Mouse (Mus musculus) heart, adult 2 months (tissue): Measurements from ENCODE around the gene Tfr2. TPM values are rescaled to one million over a fixed set of nuclear protein-coding genes. Genes with fewer than 3 reads are reported as not detected.

Source experiments
- DNase-seq, 2 experiments: peaks; one replicate each; pipeline ENCODE4 v3.0.0; 2021
- H3K27ac ChIP-seq: fragments of 200-600 bp; 2 replicates; pipeline ENCODE4 v1.8.1; 2022
- H3K27me3 ChIP-seq: fragments of 200-500 bp; 2 replicates; pipeline ENCODE4 v1.6.1; 2012; ENCODE audit warnings: mild to moderate bottlenecking, low read length, inconsistent platforms, mixed read lengths; ENCODE audit not compliant: control insufficient read depth, insufficient read depth
- H3K36me3 ChIP-seq: fragments of 200-500 bp; 2 replicates; pipeline ENCODE4 v1.6.1; 2012; ENCODE audit warnings: low read length, inconsistent platforms; ENCODE audit not compliant: control insufficient read depth, insufficient read depth
- H3K4me1 ChIP-seq: fragments of 200-500 bp; 2 replicates; pipeline ENCODE4 v1.6.1; 2011; ENCODE audit warnings: low read length; ENCODE audit not compliant: control insufficient read depth, insufficient read depth
- H3K4me3 ChIP-seq: fragments of 200-600 bp; 2 replicates; pipeline ENCODE4 v1.8.1; 2022
- H3K79me2 ChIP-seq: fragments of 200-500 bp; replicated peaks from 2 replicates; pipeline ENCODE4 v1.6.1; 2012; ENCODE audit warnings: mild to moderate bottlenecking, inconsistent platforms, low read length, moderate library complexity, mixed read lengths; ENCODE audit not compliant: control insufficient read depth, insufficient read depth
- H3K9ac ChIP-seq: fragments of 200-500 bp; 2 replicates; pipeline ENCODE4 v1.6.1; 2012; ENCODE audit warnings: low read depth, mild to moderate bottlenecking, control low read depth, inconsistent platforms, low read length, mixed read lengths
- CTCF ChIP-seq: fragments of 200-600 bp; IDR thresholded peaks from 2 replicates; pipeline ENCODE4 v1.8.1; 2022; ENCODE audit warnings: antibody characterized with exemption, mild to moderate bottlenecking, moderate library complexity
- EP300 ChIP-seq: fragments of 200-500 bp; IDR thresholded peaks from 2 replicates; pipeline ENCODE4 v1.6.1; 2011; ENCODE audit warnings: low read depth, low read length, control low read depth; ENCODE audit not compliant: insufficient read depth
- POLR2A ChIP-seq: fragments of 200-500 bp; IDR thresholded peaks from 2 replicates; pipeline ENCODE4 v1.6.1; 2011; ENCODE audit warnings: mild to moderate bottlenecking, low read depth, low read length, control low read depth; ENCODE audit not compliant: insufficient read depth
- WGBS: fragments of 180-500 bp; shearing (Covaris S2); methylation state at CpG from one replicate; pipeline ENCODE4 v1.1.7; 2018; 5-methylcytosine and 5-hydroxymethylcytosine counted together
- intact Hi-C: fragments of 180-260 bp; cut with DNase I; formaldehyde crosslinking; loops from one replicate; pipeline ENCODE4 v1.15.1; 2025
- long read RNA-seq: library from polyadenylated mRNA; stranded (forward); transcript quantifications from one replicate; pipeline ENCODE4 v2.0.0, GENCODE M21; 2021
- polyA plus RNA-seq: library from polyadenylated mRNA; depleted of rRNA; stranded (reverse); fragments of >200 nt; gene quantifications from 2 replicates; pipeline ENCODE4 v1.2.3, GENCODE M21; 2012; rRNA removed
- total RNA-seq, 2 experiments: library from RNA; stranded (reverse); gene quantifications; 2 replicates each; pipeline ENCODE4 v1.2.3; 2021

The Tfr2 gene
- under 1 TPM in 1 of 2 experiments, not detected in 1; 0.09 TPM for total RNA-seq
- 0.29 and 0.35 TPM in 2 replicates for polyA plus RNA-seq
- long read RNA-seq: 0 reads

DNA sequence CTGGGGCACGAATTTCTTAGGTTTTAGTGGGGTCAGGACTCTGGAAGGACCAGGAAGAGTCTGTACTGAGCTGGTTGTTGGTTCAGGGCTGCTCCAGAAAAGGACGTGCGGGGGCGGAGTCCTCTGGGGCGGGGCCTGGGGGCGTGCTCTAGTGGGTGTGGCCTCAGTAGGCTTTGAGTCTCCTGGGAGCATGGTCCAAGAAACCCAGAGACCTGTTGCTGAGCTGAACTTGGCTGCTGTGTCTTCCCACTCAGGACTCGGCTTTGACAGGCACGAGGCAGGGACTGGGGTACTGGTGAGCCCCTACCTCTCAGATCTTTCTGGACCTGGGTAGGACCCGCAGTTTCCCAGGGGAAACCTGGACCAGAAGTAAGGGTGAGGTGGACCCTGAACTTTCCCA, at the start of gene Tfr2:
TSS of gene Tfr2 (plus strand) at position 176 of the 400 bp plus-strand sequence.
- H3K4me1 ChIP-seq: peaks cover 2% of the 10 kb centered on the region; the same call in 1 of the 2 replicates
- WGBS: 21% methylated on average over 9 of the region's 9 CpGs

GRCm38 (mm10) chr5:137521861-137522260, 47.8 kb upstream of the Tfr2 start:
- TF ChIP-seq CTCF (no peak), POLR2A (no peak), EP300 (no peak)
- Histone ChIP-seq H3K27me3 (no peaks in the 10 kb centered on the region), H3K4me1 (no peaks in the 10 kb centered on the region), H3K4me3 (no peak overlapping the region), H3K9ac (no peak overlapping the region), H3K79me2 (no peaks in the 10 kb centered on the region), H3K36me3 (no peaks in the 10 kb centered on the region), H3K27ac (no peak overlapping the region)
- WGBS: 77% methylated on average over 9 of the region's 9 CpGs
- DNase-seq: no peak
- intact Hi-C loops: no loop called here

More for the DNA sequence above, at the start of gene Tfr2:
- Histone ChIP-seq H3K79me2 (no peaks in the 10 kb centered on the region), H3K4me3 (no peak within 1 kb of the TSS), H3K36me3 (no peaks in the 10 kb centered on the region), H3K27me3 (peaks cover 2% of the 10 kb centered on the region), H3K27ac (no peak within 1 kb of the TSS), H3K9ac (no peak within 1 kb of the TSS)
- peak; percentile 55 to 64 for DNase-seq
- no peak for TF ChIP-seq POLR2A
- no peak for TF ChIP-seq CTCF
- no peak for TF ChIP-seq EP300
- intact Hi-C loops: no loop called here

DNA sequence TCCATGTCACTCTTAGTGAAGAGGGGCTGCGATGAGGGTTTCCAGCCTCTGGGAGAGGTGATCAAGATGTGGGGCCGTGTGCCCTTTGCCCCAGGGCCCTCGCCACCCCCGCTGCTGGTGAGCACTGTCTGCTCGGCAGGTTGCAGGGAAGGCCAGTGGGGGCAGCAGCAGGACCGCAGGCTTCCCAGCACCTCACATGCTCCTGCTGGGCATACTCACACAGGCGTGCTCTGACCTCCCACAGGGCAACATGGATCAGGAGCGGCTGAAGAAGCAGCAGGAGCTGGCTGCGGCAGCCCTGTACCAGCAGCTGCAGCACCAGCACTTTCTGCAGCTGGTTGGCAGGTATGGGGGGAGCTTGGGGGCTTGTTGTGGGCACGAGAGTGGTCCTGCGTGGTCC, 46.9 kb upstream of the Tfr2 start:
- no peak overlapping the region for H3K9ac ChIP-seq
- TF ChIP-seq EP300: no peak
- TF ChIP-seq POLR2A: no peak
- no peak for TF ChIP-seq CTCF
- H3K27me3 ChIP-seq: no peaks in the 10 kb centered on the region
- no peaks in the 10 kb centered on the region for H3K36me3 ChIP-seq
- no peaks in the 10 kb centered on the region for H3K79me2 ChIP-seq
- no peak overlapping the region for H3K4me3 ChIP-seq
- H3K27ac ChIP-seq: no peak overlapping the region
- 87% methylated on average over 11 of the region's 11 CpGs for WGBS
- no peaks in the 10 kb centered on the region for H3K4me1 ChIP-seq
- no peak for DNase-seq
- intact Hi-C loops: no loop called here

DNA sequence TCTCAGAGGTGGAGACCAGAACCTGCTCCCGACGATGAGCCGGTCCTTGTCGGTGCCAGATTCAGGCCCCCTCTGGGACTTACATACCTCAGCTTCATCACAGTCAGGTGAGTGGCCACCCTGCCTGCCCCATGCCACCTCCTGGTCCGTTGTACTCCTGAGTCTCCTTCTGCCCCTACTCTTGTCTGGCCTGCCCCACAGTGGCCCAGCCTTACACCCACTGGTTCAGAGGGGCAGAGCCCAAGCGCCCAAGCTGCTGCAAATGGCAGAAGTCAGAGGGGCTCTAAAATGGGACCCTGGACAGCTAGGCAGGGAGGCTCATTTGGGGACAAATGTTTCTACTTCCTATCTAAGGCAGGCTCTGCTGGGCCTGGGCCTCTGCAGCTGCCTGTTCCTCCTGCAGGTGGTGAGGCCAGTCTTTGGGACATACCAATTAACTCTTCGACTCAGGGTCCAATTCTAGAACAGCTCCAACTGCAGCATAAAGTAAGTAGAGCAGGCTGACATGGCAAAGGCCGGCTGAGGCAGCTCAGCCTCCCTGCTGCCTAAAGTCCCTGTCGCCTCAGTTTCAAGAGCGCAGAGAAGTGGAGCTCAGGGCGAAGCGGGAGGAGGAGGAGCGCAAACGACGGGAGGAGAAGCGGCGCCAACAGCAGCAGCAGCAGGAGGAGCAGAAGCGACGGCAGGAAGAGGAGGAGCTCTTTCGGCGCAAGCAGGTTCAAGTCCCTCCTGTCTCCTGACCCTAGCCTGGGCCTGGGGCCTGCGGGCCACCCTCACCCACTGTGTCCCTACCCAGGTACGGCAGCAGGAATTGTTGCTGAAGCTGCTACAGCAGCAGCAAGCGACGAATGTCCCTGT, 46.0 kb upstream of the Tfr2 start:
- no peak overlapping the region for H3K27ac ChIP-seq
- H3K27me3 ChIP-seq: no peaks in the 10 kb centered on the region
- no peak overlapping the region for H3K9ac ChIP-seq
- H3K4me1 ChIP-seq: no peaks in the 10 kb centered on the region
- intact Hi-C loops: no loop called here
- DNase-seq: no peak
- H3K36me3 ChIP-seq: no peaks in the 10 kb centered on the region
- WGBS: 83% methylated on average over 25 of the region's 25 CpGs
- H3K79me2 ChIP-seq: no peaks in the 10 kb centered on the region
- H3K4me3 ChIP-seq: no peak overlapping the region
- TF ChIP-seq CTCF (no peak), EP300 (no peak), POLR2A (no peak)

DNA sequence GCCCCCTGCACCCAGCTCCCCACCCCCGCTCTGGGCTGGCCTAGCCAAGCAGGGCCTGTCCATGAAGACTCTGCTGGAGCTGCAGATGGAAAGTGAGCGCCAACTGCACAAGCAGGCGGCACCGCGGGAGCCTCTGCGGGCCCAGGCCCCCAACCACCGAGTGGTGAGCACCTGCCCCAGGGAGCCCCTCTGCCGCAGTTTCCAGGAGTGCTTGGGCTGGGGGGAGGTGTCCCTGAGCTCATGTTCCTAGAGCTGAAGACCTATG, 45.5 kb upstream of the Tfr2 start:
- Histone ChIP-seq H3K4me1 (no peaks in the 10 kb centered on the region), H3K4me3 (no peak overlapping the region), H3K27me3 (no peaks in the 10 kb centered on the region), H3K79me2 (no peaks in the 10 kb centered on the region), H3K27ac (no peak overlapping the region), H3K36me3 (no peaks in the 10 kb centered on the region), H3K9ac (no peak overlapping the region)
- intact Hi-C loops: no loop called here
- 89% methylated on average over 8 of the region's 8 CpGs for WGBS
- no peak for TF ChIP-seq CTCF
- TF ChIP-seq EP300: no peak
- TF ChIP-seq POLR2A: no peak
- peak in 1 of 2 experiments; percentile 34 for DNase-seq

GRCm38 (mm10) chr5:137524671-137525070, 45.0 kb upstream of the Tfr2 start:
- TF ChIP-seq CTCF (no peak), EP300 (no peak), POLR2A (no peak)
- Histone ChIP-seq H3K27ac (no peak overlapping the region), H3K4me1 (no peaks in the 10 kb centered on the region), H3K27me3 (no peaks in the 10 kb centered on the region), H3K9ac (no peak overlapping the region), H3K4me3 (no peak overlapping the region), H3K36me3 (no peaks in the 10 kb centered on the region), H3K79me2 (no peaks in the 10 kb centered on the region)
- 82% methylated on average over 12 of the region's 13 CpGs for WGBS
- peak in 1 of 2 experiments; percentile 22 for DNase-seq
- intact Hi-C loops: no loop called here
